Mouse (Mus musculus) neural tube, embryonic 12.5 days (tissue): ENCODE results near the gene Kif11. TPM values are rescaled to one million over a fixed set of nuclear protein-coding genes. Genes with fewer than 3 reads are reported as not detected.

Experiments
- ATAC-seq: fragments of 200-750 bp; cut with Nextera tagmentation; 2 replicates; pipeline ENCODE4 v1.8.0; 2017; ENCODE audit warnings: low read depth, mild to moderate bottlenecking, moderate TSS enrichment, moderate library complexity; ENCODE audit not compliant: low FRiP score
- H3K27ac ChIP-seq: fragments of 300-500 bp; sonication (generic); 2 replicates; pipeline ENCODE4 v1.5.1; 2016
- H3K27me3 ChIP-seq: fragments of 300-500 bp; sonication (generic); replicated peaks from 2 replicates; pipeline ENCODE4 v1.6.1; 2016; ENCODE audit warnings: mild to moderate bottlenecking
- H3K36me3 ChIP-seq: fragments of 300-500 bp; sonication (generic); 2 replicates; pipeline ENCODE4 v1.6.1; 2016; ENCODE audit warnings: mild to moderate bottlenecking
- H3K4me1 ChIP-seq: fragments of 300-500 bp; sonication (generic); 2 replicates; pipeline ENCODE4 v1.6.1; 2016
- H3K4me2 ChIP-seq: fragments of 300-500 bp; sonication (generic); replicated peaks from 2 replicates; pipeline ENCODE4 v1.6.1; 2016; ENCODE audit warnings: mild to moderate bottlenecking
- H3K4me3 ChIP-seq: fragments of 300-500 bp; sonication (generic); 2 replicates; pipeline ENCODE4 v1.5.1; 2016
- H3K9ac ChIP-seq: fragments of 300-500 bp; sonication (generic); 2 replicates; pipeline ENCODE4 v1.6.1; 2016; ENCODE audit warnings: mild to moderate bottlenecking
- H3K9me3 ChIP-seq: fragments of 300-500 bp; sonication (generic); 2 replicates; pipeline ENCODE4 v1.6.1; 2016; ENCODE audit warnings: mild to moderate bottlenecking
- WGBS: fragments of 180-500 bp; shearing (Covaris S2); methylation state at CpG from one replicate; pipeline ENCODE4 v1.1.7; 2016; 5-methylcytosine and 5-hydroxymethylcytosine counted together
- polyA plus RNA-seq: library from polyadenylated mRNA; unstranded; fragments of >200 nt; fragmentation: Nextera tagmentation; extraction: Ambion mirVana; gene quantifications from 2 replicates; pipeline ENCODE4 v1.2.1, GENCODE M21; 2016

Kif11 gene
- polyA plus RNA-seq, 1 experiment from 2014 or later: 47.8 TPM

GRCm38 (mm10) chr19:37352756-37353155 lies 23.4 kb upstream of the Kif11 start:
- Histone ChIP-seq H3K4me1 (no peaks in the 10 kb centered on the region), H3K4me3 (no peak overlapping the region), H3K27me3 (no peaks in the 10 kb centered on the region), H3K36me3 (no peaks in the 10 kb centered on the region), H3K9ac (no peak overlapping the region), H3K9me3 (no peaks in the 10 kb centered on the region; the same call in 1 of the 2 replicates), H3K27ac (no peak overlapping the region), H3K4me2 (no peak overlapping the region)
- 93% methylated on average over 3 of the region's 3 CpGs for WGBS
- no peak for ATAC-seq

GRCm38 (mm10) chr19:37353331-37353730 lies 22.9 kb upstream of the Kif11 start:
- no peaks in the 10 kb centered on the region; the same call in 1 of the 2 replicates for H3K9me3 ChIP-seq
- H3K4me1 ChIP-seq: no peaks in the 10 kb centered on the region
- H3K36me3 ChIP-seq: no peaks in the 10 kb centered on the region
- no peak overlapping the region for H3K4me2 ChIP-seq
- no peak for ATAC-seq
- WGBS: 91% methylated on average over 6 of the region's 6 CpGs
- no peak overlapping the region for H3K27ac ChIP-seq
- H3K9ac ChIP-seq: no peak overlapping the region
- H3K4me3 ChIP-seq: no peak overlapping the region
- no peaks in the 10 kb centered on the region for H3K27me3 ChIP-seq

GRCm38 (mm10) chr19:37360044-37360443 lies 16.2 kb upstream of the Kif11 start:
- Histone ChIP-seq H3K27ac (no peak overlapping the region), H3K36me3 (no peaks in the 10 kb centered on the region), H3K9ac (no peak overlapping the region), H3K9me3 (no peaks in the 10 kb centered on the region), H3K4me2 (no peak overlapping the region), H3K27me3 (no peaks in the 10 kb centered on the region), H3K4me1 (no peaks in the 10 kb centered on the region), H3K4me3 (no peak overlapping the region)
- 80% methylated on average over 5 of the region's 5 CpGs for WGBS
- ATAC-seq: no peak

- Histone ChIP-seq H3K9me3 (no peaks in the 10 kb centered on the region), H3K36me3 (no peaks in the 10 kb centered on the region), H3K9ac (no peak overlapping the region), H3K27me3 (no peaks in the 10 kb centered on the region), H3K4me1 (no peaks in the 10 kb centered on the region), H3K4me2 (no peak overlapping the region), H3K4me3 (no peak overlapping the region), H3K27ac (no peak overlapping the region)
- 30% methylated on average over 5 of the region's 5 CpGs for WGBS
- no peak for ATAC-seq
These were observed 13.7 kb upstream of the Kif11 start for GRCm38 (mm10) chr19:37362545-37362944.

GRCm38 (mm10) chr19:37363128-37363939 lies 12.9 kb upstream of the Kif11 start:
- Histone ChIP-seq H3K27me3 (no peaks in the 10 kb centered on the region), H3K4me1 (no peaks in the 10 kb centered on the region), H3K4me3 (no peak overlapping the region), H3K9me3 (no peaks in the 10 kb centered on the region), H3K27ac (no peak overlapping the region), H3K36me3 (no peaks in the 10 kb centered on the region), H3K4me2 (no peak overlapping the region), H3K9ac (no peak overlapping the region)
- 84% methylated on average over 11 of the region's 11 CpGs for WGBS
- ATAC-seq: no peak

- H3K27ac ChIP-seq: no peak overlapping the region
- no peak for ATAC-seq
- 90% methylated on average over 1 of the region's 1 CpGs for WGBS
- no peaks in the 10 kb centered on the region for H3K27me3 ChIP-seq
- H3K4me2 ChIP-seq: no peak overlapping the region
- H3K4me3 ChIP-seq: no peak overlapping the region
- H3K9me3 ChIP-seq: no peaks in the 10 kb centered on the region
- H3K4me1 ChIP-seq: no peaks in the 10 kb centered on the region
- H3K36me3 ChIP-seq: no peaks in the 10 kb centered on the region
- H3K9ac ChIP-seq: no peak overlapping the region
These were observed 7.2 kb upstream of the Kif11 start for GRCm38 (mm10) chr19:37368990-37369389.

- 92% methylated on average over 4 of the region's 4 CpGs for WGBS
- no peak overlapping the region for H3K9ac ChIP-seq
- no peak overlapping the region for H3K4me2 ChIP-seq
- H3K27ac ChIP-seq: no peak overlapping the region
- H3K9me3 ChIP-seq: no peaks in the 10 kb centered on the region
- H3K4me3 ChIP-seq: no peak overlapping the region
- H3K36me3 ChIP-seq: no peaks in the 10 kb centered on the region
- H3K27me3 ChIP-seq: no peaks in the 10 kb centered on the region
- no peaks in the 10 kb centered on the region for H3K4me1 ChIP-seq
- no peak for ATAC-seq
These were observed 6.3 kb upstream of the Kif11 start for GRCm38 (mm10) chr19:37369921-37370320.

GRCm38 (mm10) chr19:37370356-37370755 lies 5.8 kb upstream of the Kif11 start:
- Histone ChIP-seq H3K27ac (no peak overlapping the region), H3K27me3 (no peaks in the 10 kb centered on the region), H3K4me3 (no peak overlapping the region), H3K4me2 (no peak overlapping the region), H3K4me1 (no peaks in the 10 kb centered on the region), H3K9me3 (no peaks in the 10 kb centered on the region), H3K9ac (no peak overlapping the region), H3K36me3 (no peaks in the 10 kb centered on the region)
- 67% methylated on average over 5 of the region's 5 CpGs for whole genome bisulfite sequencing
- ATAC-seq: no peak

- Histone ChIP-seq H3K27me3 (no peaks in the 10 kb centered on the region), H3K4me2 (peak overlapping the region; percentile 64), H3K9ac (peak overlapping the region; percentile 66), H3K4me3 (peak overlapping the region; percentile 82), H3K9me3 (no peaks in the 10 kb centered on the region), H3K4me1 (peaks cover 4% of the 10 kb centered on the region), H3K36me3 (no peaks in the 10 kb centered on the region), H3K27ac (peak overlapping the region; percentile 80; the same call in 1 of the 2 replicates)
- 25% methylated on average over 7 of the region's 7 CpGs for WGBS
- no peak for ATAC-seq
These were observed 1.1 kb upstream of the Kif11 start for GRCm38 (mm10) chr19:37374941-37375754.

GRCm38 (mm10) chr19:37376841-37377240 lies 638 bp downstream of the Kif11 start:
- H3K4me3 ChIP-seq: peak overlapping the region; percentile 82
- no peaks in the 10 kb centered on the region for H3K36me3 ChIP-seq
- ATAC-seq: no peak
- peak overlapping the region; percentile 64 for H3K4me2 ChIP-seq
- peak overlapping the region; percentile 66 for H3K9ac ChIP-seq
- 2% methylated on average over 11 of the region's 11 CpGs for WGBS
- no peaks in the 10 kb centered on the region for H3K27me3 ChIP-seq
- H3K4me1 ChIP-seq: peaks cover 4% of the 10 kb centered on the region
- H3K27ac ChIP-seq: no peak overlapping the region
- H3K9me3 ChIP-seq: no peaks in the 10 kb centered on the region

GRCm38 (mm10) chr19:37377404-37377990 lies 1.3 kb downstream of the Kif11 start:
- Histone ChIP-seq H3K4me2 (peak overlapping the region; percentile 64), H3K9me3 (no peaks in the 10 kb centered on the region), H3K9ac (0 out of 2 replicates have a peak overlapping the region, but pooled peaks have one; percentile 13), H3K36me3 (no peaks in the 10 kb centered on the region), H3K4me3 (peak overlapping the region; percentile 82), H3K27me3 (no peaks in the 10 kb centered on the region), H3K4me1 (peaks cover 4% of the 10 kb centered on the region), H3K27ac (no peak overlapping the region)
- WGBS: 28% methylated on average over 8 of the region's 8 CpGs
- no peak for ATAC-seq

- Histone ChIP-seq H3K27ac (no peak overlapping the region), H3K9me3 (no peaks in the 10 kb centered on the region), H3K4me3 (no peak overlapping the region), H3K4me1 (peaks cover 4% of the 10 kb centered on the region), H3K9ac (no peak overlapping the region), H3K4me2 (0 out of 2 replicates have a peak overlapping the region, but pooled peaks have one; percentile 20), H3K27me3 (no peaks in the 10 kb centered on the region), H3K36me3 (no peaks in the 10 kb centered on the region)
- WGBS: 69% methylated on average over 6 of the region's 6 CpGs
- ATAC-seq: no peak
These were observed 2.6 kb downstream of the Kif11 start for GRCm38 (mm10) chr19:37378816-37379215.
